Mouse (Mus musculus) large intestine, adult 2 months (tissue): ENCODE results near the gene Per3. TPM values are rescaled to one million over a fixed set of nuclear protein-coding genes. Genes with fewer than 3 reads are reported as not detected.
"Not testable (repeated sequence)": the region's sequence is repeated elsewhere in the genome, so short reads cannot be mapped to it uniquely, and the experiment has no call there.

ENCODE experiments used
- DNase-seq: peaks from one replicate; pipeline ENCODE4 v3.0.0-alpha.2; 2012; ENCODE audit warnings: low read depth, low spot score
- WGBS: fragments of 180-500 bp; shearing (Covaris S2); methylation state at CpG from one replicate; pipeline ENCODE4 v1.1.7; 2018; 5-methylcytosine and 5-hydroxymethylcytosine counted together
- polyA plus RNA-seq: library from polyadenylated mRNA; depleted of rRNA; stranded (reverse); fragments of >200 nt; gene quantifications from 2 replicates; pipeline ENCODE4 v1.2.3, GENCODE M21; 2012

Per3 gene
- polyA plus RNA-seq, 1 experiment, result 1.8 TPM

- 93% methylated on average over 11 of the region's 11 CpGs for WGBS
Measured at GRCm38 (mm10) chr4:151037800-151038199, 6.7 kb downstream of the Per3 start.

GRCm38 (mm10) chr4:151036521-151036920 lies 7.9 kb downstream of the Per3 start:
- DNase-seq, result no peak
- 87% methylated on average over 7 of the region's 7 CpGs for WGBS

More at GRCm38 (mm10) chr4:151037800-151038199, 6.7 kb downstream of the Per3 start:
- no peak for DNase-seq

DNA sequence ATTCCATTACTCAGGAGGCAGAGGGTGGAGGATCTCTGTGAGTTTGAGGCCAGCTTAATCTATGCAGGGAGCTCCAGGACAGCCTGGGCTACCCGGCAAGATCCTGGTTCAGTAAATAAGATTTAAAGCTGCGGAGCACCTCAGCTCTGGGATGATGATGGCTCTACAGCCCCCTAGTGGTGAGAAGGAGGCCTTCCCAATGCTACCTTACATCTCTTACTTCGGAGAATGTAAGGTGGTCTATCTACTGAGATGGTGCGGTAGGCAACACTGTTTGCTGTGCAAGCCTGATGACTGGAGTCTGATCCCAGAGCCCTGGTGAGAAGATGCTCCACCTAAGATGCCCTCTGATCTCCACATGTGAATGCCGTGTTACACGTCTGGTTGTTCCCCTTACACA lies 17.5 kb downstream of the Per3 start:
- WGBS, result 59% methylated on average over 6 of the region's 6 CpGs
- DNase-seq, result no peak

- 84% methylated on average over 9 of the region's 9 CpGs for WGBS
- no peak for DNase-seq
Measured at GRCm38 (mm10) chr4:151024152-151024551, 20.3 kb downstream of the Per3 start.

GRCm38 (mm10) chr4:151017356-151017755 lies 27.1 kb downstream of the Per3 start:
- not testable (repeated sequence) for DNase-seq
- WGBS, result 82% methylated on average over 1 of the region's 1 CpGs

DNA sequence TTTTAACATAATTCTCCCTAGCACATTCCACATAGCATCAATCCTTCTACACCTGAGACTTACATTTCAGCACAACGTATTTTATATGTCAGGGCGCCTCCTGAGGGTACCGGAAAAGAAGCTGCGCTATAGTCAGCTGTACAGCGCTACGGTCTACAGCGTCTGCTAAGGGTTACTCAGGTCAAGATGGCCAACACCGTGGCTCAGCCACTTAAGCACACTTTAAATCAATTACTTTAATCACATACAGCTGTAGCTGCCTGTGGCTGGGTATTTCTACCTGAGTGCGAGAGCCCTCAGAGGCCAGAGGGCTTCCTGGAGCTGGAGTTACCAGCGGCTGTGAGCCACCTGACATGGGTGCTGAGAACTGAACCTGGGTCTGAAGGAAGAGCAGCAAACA lies 28.5 kb downstream of the Per3 start:
- 92% methylated on average over 10 of the region's 10 CpGs for WGBS
- DNase-seq, result no peak

- 96% methylated on average over 7 of the region's 7 CpGs for WGBS
- no peak for DNase-seq
Measured at GRCm38 (mm10) chr4:151010316-151010715, 34.1 kb downstream of the Per3 start.

DNA sequence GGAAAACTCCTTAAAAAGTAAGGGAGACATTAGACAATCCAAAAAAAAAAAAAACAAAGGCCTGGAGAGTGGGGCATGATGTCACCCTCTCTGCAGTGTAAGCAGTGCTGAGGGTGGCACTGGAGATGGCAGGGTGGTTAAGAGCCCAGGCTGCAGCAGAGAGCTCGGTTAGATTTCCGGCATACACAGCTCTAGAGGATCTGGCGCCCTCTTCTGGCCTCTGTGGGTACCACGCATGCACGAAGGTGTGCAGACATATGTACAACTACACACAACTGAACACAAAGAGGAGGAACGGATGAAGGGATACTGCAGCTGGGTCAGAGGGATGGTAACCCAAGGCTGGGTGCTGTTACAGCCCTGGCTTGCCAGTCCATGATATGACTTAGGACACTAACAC lies 37.5 kb downstream of the Per3 start:
- 68% methylated on average over 6 of the region's 6 CpGs for WGBS
- no peak for DNase-seq

DNA sequence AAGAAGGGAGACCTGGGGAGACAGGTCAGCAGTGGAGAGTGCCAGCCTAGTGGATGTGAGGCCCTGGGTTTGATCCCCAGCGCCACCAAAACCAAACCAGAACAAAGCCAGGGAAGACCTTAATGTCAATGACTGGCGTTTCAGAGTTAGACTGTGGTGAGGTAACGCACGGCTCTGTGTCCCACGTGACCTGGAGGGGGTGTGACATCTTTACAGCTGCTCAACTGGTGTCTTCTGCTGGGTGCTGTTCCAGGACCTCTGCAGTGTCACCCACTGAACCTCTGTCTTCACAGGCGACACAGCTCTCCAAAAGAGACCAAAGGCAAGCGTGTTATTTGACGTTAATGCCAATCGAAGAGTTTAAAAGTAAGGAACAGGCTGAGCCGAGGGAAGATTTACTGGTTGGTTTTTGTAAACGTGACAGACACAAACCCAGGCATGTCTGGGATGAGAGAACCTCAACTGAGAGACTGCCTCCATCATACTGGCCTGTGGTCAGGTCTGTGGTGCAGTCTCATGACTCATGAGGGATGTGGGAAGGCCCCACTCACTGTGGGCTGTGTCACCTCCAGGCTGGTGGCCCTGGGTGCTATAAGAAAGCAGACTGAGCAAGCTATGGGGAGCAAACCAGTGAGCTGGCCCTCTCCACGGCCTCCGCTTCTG lies 38.7 kb downstream of the Per3 start:
- WGBS, result 83% methylated on average over 13 of the region's 13 CpGs
- DNase-seq, result no peak

GRCm38 (mm10) chr4:151001397-151001796 lies 43.1 kb downstream of the Per3 start:
- WGBS, result 45% methylated on average over 13 of the region's 13 CpGs
- DNase-seq, result no peak

GRCm38 (mm10) chr4:150998626-150999025 lies 45.8 kb downstream of the Per3 start:
- WGBS, result 72% methylated on average over 9 of the region's 9 CpGs
- DNase-seq, result no peak

DNA sequence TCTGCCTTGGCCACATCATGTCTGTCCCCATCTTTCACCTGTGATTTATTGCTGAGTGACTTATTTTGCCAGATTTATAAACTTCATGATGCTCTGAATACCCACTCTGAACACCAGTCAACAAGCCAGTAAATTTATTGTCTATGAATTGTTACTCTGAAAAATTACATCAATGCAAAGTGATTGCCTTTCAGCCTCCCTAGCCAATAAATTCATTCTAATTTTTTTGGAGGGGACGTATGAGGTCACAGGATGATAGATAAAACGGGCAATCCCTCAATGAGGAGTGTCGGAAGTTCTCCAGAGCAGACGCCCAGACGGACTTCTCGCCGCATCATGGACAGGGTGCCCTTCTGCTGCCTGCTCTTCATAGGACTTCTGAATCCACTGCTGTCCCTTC lies 47.7 kb downstream of the Per3 start, which contains the start of gene Uts2:
TSS of gene Uts2 (plus strand) at position 301 of the 400 bp plus-strand sequence.
- 85% methylated on average over 7 of the region's 7 CpGs for WGBS
- no peak for DNase-seq

DNA sequence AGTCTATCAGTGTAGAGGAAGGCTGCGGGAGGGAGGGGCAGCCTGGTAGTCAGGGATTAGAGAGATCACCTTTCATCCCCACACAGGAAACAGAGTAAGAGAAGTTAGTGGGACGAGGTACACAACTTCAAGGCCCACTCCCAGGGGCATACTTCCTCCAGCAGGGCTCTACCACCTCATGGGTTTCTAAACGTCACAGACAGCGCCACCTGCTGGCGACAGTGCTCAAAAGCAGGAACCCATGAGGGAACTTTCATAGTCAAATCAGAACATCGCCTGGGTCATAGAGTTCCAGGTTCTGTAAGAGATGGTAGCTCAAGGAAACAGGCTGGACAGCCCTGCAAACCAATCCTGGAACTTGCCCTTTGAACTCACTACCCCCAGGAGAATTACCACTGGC lies 54.3 kb downstream of the Per3 start:
- 51% methylated on average over 6 of the region's 6 CpGs for WGBS
- DNase-seq, result no peak

DNA sequence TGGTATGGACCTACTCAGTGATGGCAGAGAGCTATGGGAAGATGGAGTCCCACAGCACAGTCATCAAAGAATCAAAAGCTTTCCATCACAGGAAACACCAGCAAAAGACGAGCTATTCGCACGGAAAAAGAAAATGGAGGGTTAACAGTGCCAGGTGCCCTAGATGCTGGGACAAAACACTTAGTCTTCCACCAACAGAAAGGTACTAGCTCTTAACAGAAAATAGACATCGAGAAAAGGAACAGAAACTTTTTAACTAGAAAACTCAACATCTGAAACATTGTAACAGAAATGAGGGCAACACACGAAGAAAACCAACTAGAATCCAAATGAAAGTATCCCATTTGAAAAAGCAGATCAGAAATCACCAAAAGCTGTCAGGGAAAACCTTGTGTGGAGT lies 64.3 kb downstream of the Per3 start:
- 86% methylated on average over 5 of the region's 5 CpGs for WGBS
- no peak for DNase-seq

GRCm38 (mm10) chr4:150979455-150979854 lies 65.0 kb downstream of the Per3 start:
- DNase-seq, result no peak
- WGBS, result 71% methylated on average over 9 of the region's 9 CpGs

- no peak for DNase-seq
- 88% methylated on average over 21 of the region's 21 CpGs for WGBS
Measured at GRCm38 (mm10) chr4:150978156-150978910, 66.1 kb downstream of the Per3 start.

DNA sequence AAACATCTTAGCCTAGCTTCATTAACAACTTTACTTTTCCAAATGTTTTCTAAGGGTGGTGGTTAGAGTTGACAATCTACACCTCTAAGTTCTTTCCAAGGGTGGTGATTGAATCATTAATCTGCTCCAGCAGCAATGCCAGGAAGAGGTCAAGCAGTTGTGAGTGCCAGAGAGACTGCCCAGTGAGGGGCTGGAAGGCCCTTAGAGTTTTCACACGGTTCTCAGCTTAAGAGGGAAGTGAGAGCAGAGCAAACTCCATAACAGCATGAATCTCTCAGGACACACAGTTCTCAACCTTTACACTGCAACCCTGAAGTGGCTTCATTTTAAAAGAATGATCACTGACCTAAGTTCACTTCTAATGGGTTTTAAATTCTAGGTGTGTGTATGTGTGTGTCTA lies 69.3 kb downstream of the Per3 start:
- DNase-seq, result no peak
- WGBS, result 10% methylated on average over 1 of the region's 1 CpGs

- no peak for DNase-seq
- WGBS, result 72% methylated on average over 8 of the region's 8 CpGs
Measured at GRCm38 (mm10) chr4:150973264-150973663, 71.2 kb downstream of the Per3 start.

- no peak for DNase-seq
- 65% methylated on average over 8 of the region's 8 CpGs for WGBS
Measured at GRCm38 (mm10) chr4:150968956-150969355, 75.5 kb downstream of the Per3 start.

- DNase-seq, result peak; percentile 36
- WGBS, result 14% methylated on average over 7 of the region's 7 CpGs
Measured at GRCm38 (mm10) chr4:150966556-150966955, 77.9 kb downstream of the Per3 start.

DNA sequence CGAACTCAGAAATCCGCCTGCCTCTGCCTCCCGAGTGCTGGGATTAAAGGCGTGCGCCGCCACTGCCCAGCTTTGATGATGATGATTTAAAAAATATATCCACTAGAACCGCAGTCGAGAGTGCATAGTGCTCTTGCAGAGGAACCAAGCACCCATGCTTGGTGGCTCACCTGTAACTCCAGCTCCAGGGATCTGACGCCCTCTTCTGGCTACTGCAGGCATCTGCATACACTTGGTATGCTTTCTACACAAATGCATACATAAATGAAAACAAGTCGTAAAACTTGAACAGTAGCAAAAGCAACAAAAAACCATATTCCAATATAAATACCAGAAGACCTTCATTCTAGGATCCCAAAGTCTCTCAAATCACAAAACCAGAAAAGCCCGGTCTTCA lies 78.9 kb downstream of the Per3 start:
- no peak for DNase-seq
- WGBS, result 67% methylated on average over 11 of the region's 11 CpGs
